Mouse (Mus musculus) heart, adult 2 months (tissue): ENCODE data around the gene Inka2. TPM values are rescaled to one million over a fixed set of nuclear protein-coding genes. Genes with fewer than 3 reads are reported as not detected.

ENCODE experiments used
- DNase-seq, 2 experiments: peaks; one replicate each; pipeline ENCODE4 v3.0.0; 2021
- H3K27ac ChIP-seq: fragments of 200-600 bp; 2 replicates; pipeline ENCODE4 v1.8.1; 2022
- H3K27me3 ChIP-seq: fragments of 200-500 bp; 2 replicates; pipeline ENCODE4 v1.6.1; 2012; ENCODE audit warnings: mild to moderate bottlenecking, low read length, inconsistent platforms, mixed read lengths; ENCODE audit not compliant: control insufficient read depth, insufficient read depth
- H3K36me3 ChIP-seq: fragments of 200-500 bp; 2 replicates; pipeline ENCODE4 v1.6.1; 2012; ENCODE audit warnings: low read length, inconsistent platforms; ENCODE audit not compliant: control insufficient read depth, insufficient read depth
- H3K4me1 ChIP-seq: fragments of 200-500 bp; 2 replicates; pipeline ENCODE4 v1.6.1; 2011; ENCODE audit warnings: low read length; ENCODE audit not compliant: control insufficient read depth, insufficient read depth
- H3K4me3 ChIP-seq: fragments of 200-600 bp; 2 replicates; pipeline ENCODE4 v1.8.1; 2022
- H3K79me2 ChIP-seq: fragments of 200-500 bp; replicated peaks from 2 replicates; pipeline ENCODE4 v1.6.1; 2012; ENCODE audit warnings: mild to moderate bottlenecking, inconsistent platforms, low read length, moderate library complexity, mixed read lengths; ENCODE audit not compliant: control insufficient read depth, insufficient read depth
- H3K9ac ChIP-seq: fragments of 200-500 bp; 2 replicates; pipeline ENCODE4 v1.6.1; 2012; ENCODE audit warnings: low read depth, mild to moderate bottlenecking, control low read depth, inconsistent platforms, low read length, mixed read lengths
- CTCF ChIP-seq: fragments of 200-600 bp; IDR thresholded peaks from 2 replicates; pipeline ENCODE4 v1.8.1; 2022; ENCODE audit warnings: antibody characterized with exemption, mild to moderate bottlenecking, moderate library complexity
- EP300 ChIP-seq: fragments of 200-500 bp; IDR thresholded peaks from 2 replicates; pipeline ENCODE4 v1.6.1; 2011; ENCODE audit warnings: low read depth, low read length, control low read depth; ENCODE audit not compliant: insufficient read depth
- POLR2A ChIP-seq: fragments of 200-500 bp; IDR thresholded peaks from 2 replicates; pipeline ENCODE4 v1.6.1; 2011; ENCODE audit warnings: mild to moderate bottlenecking, low read depth, low read length, control low read depth; ENCODE audit not compliant: insufficient read depth
- WGBS: fragments of 180-500 bp; shearing (Covaris S2); methylation state at CpG from one replicate; pipeline ENCODE4 v1.1.7; 2018; 5-methylcytosine and 5-hydroxymethylcytosine counted together
- intact Hi-C: fragments of 180-260 bp; cut with DNase I; formaldehyde crosslinking; loops from one replicate; pipeline ENCODE4 v1.15.1; 2025
- polyA plus RNA-seq: library from polyadenylated mRNA; depleted of rRNA; stranded (reverse); fragments of >200 nt; gene quantifications from 2 replicates; pipeline ENCODE4 v1.2.3, GENCODE M21; 2012
- total RNA-seq, 2 experiments: library from RNA; stranded (reverse); gene quantifications; 2 replicates each; pipeline ENCODE4 v1.2.3; 2021

Inka2 gene
- total and polyA plus RNA-seq, 3 experiments = 11.5 to 16.2 (median 16.1) TPM

- WGBS = 92% methylated on average over 7 of the region's 7 CpGs
- Histone ChIP-seq H3K79me2 (no peaks in the 10 kb centered on the region), H3K4me1 (no peaks in the 10 kb centered on the region), H3K27me3 (no peaks in the 10 kb centered on the region), H3K27ac (no peak overlapping the region), H3K36me3 (no peaks in the 10 kb centered on the region; the same call in none of the 2 replicates), H3K9ac (no peak overlapping the region), H3K4me3 (no peak overlapping the region)
- TF ChIP-seq CTCF = no peak
- no peak for TF ChIP-seq POLR2A
- TF ChIP-seq EP300 = no peak
- intact Hi-C loops = no loop called here
- no peak for DNase-seq
Observed at GRCm38 (mm10) chr3:105680346-105680745, 24.1 kb upstream of the Inka2 start.

DNA sequence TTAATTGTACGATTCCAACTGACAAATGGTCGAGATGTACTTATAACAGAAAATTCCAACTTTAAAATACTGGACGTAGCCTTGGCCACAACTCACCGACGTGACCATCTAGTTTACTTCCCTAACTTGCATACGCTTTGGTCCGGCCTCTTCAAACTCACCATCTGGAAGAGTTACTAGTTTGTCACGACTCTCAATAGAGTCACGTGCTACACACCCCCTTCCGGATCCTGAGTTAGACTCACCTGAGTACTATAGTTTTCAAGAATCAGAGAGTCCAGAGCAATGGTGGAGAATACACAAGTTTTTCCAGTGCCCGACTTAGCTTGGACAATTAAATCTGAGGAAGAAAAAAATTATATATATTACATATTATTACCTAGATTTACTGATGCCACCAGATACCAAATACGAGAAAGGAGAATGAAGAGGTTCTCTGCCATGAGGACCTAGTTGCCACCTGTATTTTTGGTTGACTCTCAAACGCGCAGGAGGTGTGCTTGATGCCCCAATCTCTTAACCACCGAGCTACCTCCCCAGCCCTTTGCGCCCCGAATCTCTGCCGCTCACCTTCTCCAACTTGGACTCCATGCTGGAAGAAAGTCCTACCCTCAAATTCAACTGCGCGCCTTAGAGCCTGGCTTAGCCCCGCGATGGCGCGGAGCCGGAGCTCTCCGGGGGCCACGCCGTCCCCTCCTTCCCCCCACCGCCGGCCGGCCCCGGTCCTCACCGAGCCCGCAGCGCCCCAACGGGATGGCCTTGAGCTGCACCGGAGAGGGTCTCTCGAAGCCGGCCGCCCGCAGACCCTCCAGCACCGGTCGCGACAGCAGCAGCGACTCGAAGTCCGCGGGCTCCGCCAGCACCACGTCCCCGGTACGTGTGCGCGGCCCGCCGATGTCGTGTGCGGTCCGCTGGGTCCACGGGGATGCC is 17.7 kb upstream of the Inka2 start:
- Histone ChIP-seq H3K27ac (peak overlapping the region; percentile 61), H3K9ac (peak overlapping the region; percentile 94), H3K79me2 (0 out of 2 replicates have a peak, but pooled peaks cover 1% of the 10 kb centered on the region), H3K27me3 (no peaks in the 10 kb centered on the region), H3K4me1 (peaks cover 3% of the 10 kb centered on the region), H3K4me3 (peak overlapping the region; percentile 86), H3K36me3 (peaks cover 6% of the 10 kb centered on the region; the same call in 1 of the 2 replicates)
- intact Hi-C loops = loop anchor here (1.0 to 5.0 kb wide), 5 partner anchors 40 to 271 kb away; partner anchors contain the start of genes Rap1a and Wdr77
- WGBS = 8% methylated on average over 60 of the region's 60 CpGs
- TF ChIP-seq CTCF (no peak), EP300 (no peak), POLR2A (no peak)
- no peak for DNase-seq

DNA sequence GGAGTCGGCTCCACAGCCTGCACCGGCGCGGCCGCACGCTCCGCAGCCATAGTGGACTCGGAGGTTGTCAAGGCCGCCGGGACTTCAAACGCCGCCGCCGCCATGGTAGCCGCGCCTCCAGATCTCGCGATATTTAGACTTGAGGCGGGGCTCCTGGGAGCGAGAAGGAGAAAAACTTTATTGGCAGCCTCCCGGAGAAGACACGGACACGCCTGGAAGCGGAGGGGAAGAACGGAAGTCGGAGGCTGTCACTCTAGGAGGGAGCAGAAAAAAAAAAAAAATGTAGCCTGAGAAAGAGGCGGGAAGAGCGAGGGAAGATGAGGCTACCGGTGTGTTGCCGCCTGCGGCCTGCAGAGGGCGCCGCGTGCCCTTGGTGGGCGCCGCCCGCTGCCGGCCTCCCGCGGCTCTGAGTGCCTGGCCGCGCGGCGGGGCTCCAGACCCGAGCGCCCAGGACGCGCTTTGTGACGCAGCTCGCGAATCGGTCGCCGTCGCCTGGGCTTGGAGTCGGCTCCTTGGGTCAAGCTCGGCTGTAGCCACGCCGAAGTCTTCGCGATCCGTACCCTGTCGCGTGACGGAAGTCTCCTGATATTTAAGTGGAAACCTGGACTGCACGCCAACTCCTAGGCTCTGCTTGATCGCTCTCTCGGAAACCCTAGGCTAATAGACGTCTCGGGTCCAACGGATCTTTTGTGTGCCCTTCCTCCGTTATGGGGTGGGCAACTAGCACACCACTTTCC is 16.9 kb upstream of the Inka2 start, which contains the start of gene Ddx20:
Gene Ddx20 (minus strand): TSS at position 251 of the 737 bp plus-strand sequence.
- peak within 1 kb of the TSS; percentile 94 for H3K9ac ChIP-seq
- peak; percentile 93 to 96 for DNase-seq
- TF ChIP-seq POLR2A (peak; percentile 71), EP300 (peak; percentile 91; the same call in 1 of the 2 replicates), CTCF (peak; percentile 100)
- H3K36me3 ChIP-seq = peaks cover 6% of the 10 kb centered on the region; the same call in 1 of the 2 replicates
- H3K4me1 ChIP-seq = peaks cover 3% of the 10 kb centered on the region
- intact Hi-C loops = loop anchor here (1.0 to 5.0 kb wide), 5 partner anchors 39 to 270 kb away; partner anchors contain the start of genes Rap1a and Wdr77
- 0 out of 2 replicates have a peak, but pooled peaks cover 1% of the 10 kb centered on the region for H3K79me2 ChIP-seq
- peak within 1 kb of the TSS; percentile 95 for H3K27ac ChIP-seq
- H3K27me3 ChIP-seq = no peaks in the 10 kb centered on the region
- WGBS = under 1% methylated on average over 72 of the region's 72 CpGs
- peak within 1 kb of the TSS; percentile 86 for H3K4me3 ChIP-seq

DNA sequence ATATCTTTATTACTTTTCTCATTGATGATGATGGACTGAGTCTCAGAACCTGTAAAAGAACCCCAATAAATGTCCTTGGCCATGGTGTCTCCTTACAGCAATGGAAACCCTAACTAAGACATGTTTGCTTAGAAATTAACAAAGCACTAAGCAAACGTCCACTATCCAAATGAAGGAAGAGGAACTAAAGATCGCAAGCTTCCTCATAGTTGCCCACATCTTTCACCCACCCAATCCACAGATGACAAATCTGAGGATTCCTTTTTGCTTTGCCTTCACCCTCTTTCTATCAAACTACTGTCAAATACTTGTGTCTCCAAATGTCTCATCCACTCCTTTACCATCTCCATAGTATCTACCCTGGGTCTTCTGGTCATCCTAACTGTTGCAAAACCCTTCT is 15.9 kb upstream of the Inka2 start:
- 88% methylated on average over 2 of the region's 2 CpGs for WGBS
- TF ChIP-seq POLR2A (no peak), EP300 (no peak), CTCF (no peak)
- H3K27ac ChIP-seq = peak overlapping the region; percentile 95; the same call in 1 of the 2 replicates

GRCm38 (mm10) chr3:105693327-105694080 is 10.9 kb upstream of the Inka2 start:
- Histone ChIP-seq H3K27ac (peak overlapping the region; percentile 6; the same call in 1 of the 2 replicates), H3K27me3 (no peaks in the 10 kb centered on the region), H3K9ac (peak overlapping the region; percentile 56), H3K79me2 (no peaks in the 10 kb centered on the region), H3K4me1 (peaks cover 20% of the 10 kb centered on the region), H3K36me3 (no peaks in the 10 kb centered on the region; the same call in 1 of the 2 replicates), H3K4me3 (no peak overlapping the region)
- peak in 1 of 2 experiments; percentile 16 for DNase-seq
- TF ChIP-seq EP300 = no peak
- no peak for TF ChIP-seq CTCF
- no peak for TF ChIP-seq POLR2A
- intact Hi-C loops = no loop called here
- 67% methylated on average over 14 of the region's 14 CpGs for WGBS

More for the DNA sequence above, 15.9 kb upstream of the Inka2 start:
- peaks cover 6% of the 10 kb centered on the region; the same call in 1 of the 2 replicates for H3K36me3 ChIP-seq
- intact Hi-C loops = loop anchor here (5.0 kb wide), 3 partner anchors 114 to 269 kb away; partner anchors contain the start of genes Rap1a and Wdr77
- H3K27me3 ChIP-seq = no peaks in the 10 kb centered on the region
- 0 out of 2 replicates have a peak, but pooled peaks cover 1% of the 10 kb centered on the region for H3K79me2 ChIP-seq
- no peak for DNase-seq
- no peak overlapping the region for H3K4me3 ChIP-seq
- no peak overlapping the region for H3K9ac ChIP-seq
- H3K4me1 ChIP-seq = peaks cover 4% of the 10 kb centered on the region
